Mouse (Mus musculus) left cerebral cortex, postnatal 10 days (tissue): Measurements from ENCODE around the gene Zfp526. TPM values are rescaled to one million over a fixed set of nuclear protein-coding genes. Genes with fewer than 3 reads are reported as not detected.
A peak's percentile ranks its signal among the peaks of the same experiment; 100 is the strongest.

Experiments
- DNase-seq, 2 experiments: peaks; one replicate each; pipeline ENCODE4 v3.0.0; 2021 to 2022; ENCODE audit warnings: low spot score in 2 of 2, mixed read lengths in 1 of 2; ENCODE audit errors: extremely low spot score in 1 of 2
- intact Hi-C: fragments of 180-260 bp; cut with DNase I; formaldehyde crosslinking; loops from one replicate; pipeline ENCODE4 v1.15.1; 2025
- total RNA-seq, 2 experiments: library from RNA; stranded (reverse); gene quantifications; 2 replicates each; pipeline ENCODE4 v1.2.3; 2021

The Zfp526 gene
- 1 to 10 TPM; 7.8 to 8.5 TPM for total RNA-seq

DNA sequence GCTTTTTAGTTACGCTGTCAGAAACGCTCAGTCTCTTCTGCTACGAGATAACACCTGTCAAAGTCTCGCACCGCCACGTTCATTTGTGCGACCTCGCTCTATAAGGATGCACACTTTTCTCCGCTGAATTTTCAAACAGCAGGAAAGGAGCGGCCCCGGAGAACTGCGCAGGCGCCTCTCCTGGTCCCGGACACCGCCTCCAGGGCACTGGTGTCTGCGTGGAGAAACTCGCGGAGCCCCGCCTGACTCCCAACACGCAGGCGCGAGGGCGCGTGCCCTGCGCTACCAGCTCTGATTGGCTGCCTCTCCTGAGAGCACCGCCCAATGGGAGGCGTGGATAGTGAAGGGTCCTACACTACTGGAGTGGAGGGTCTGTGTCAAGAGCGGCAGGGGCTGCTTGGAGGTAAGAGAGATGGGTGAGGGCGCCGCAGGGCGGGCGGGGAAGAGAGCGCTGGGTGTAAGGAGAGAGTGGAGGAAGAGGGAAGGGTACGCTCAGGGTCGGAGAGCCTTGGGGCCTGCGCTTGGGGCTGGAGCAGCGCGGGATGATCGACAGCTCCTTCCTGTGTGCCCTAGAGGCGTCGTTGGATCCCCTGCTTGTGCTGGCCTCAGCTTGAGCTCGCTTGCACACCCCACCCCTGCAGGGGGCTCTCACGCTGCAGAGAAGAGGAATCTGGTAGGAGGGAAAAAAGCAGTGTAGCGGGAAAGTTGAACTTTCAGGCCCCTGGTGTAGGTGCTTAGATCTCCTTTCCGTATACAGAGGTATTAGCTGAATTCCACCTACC is at the start of gene Zfp526:
Gene Zfp526, plus strand, starts transcription at position 324 of the 782 bp plus-strand sequence.
- DNase-seq: peak; percentile 98 to 99
- intact Hi-C loops: no loop called here

GRCm38 (mm10) chr7:25172669-25173068 is 48.6 kb upstream of the Zfp526 start:
- no peak for DNase-seq
- intact Hi-C loops: no loop called here

DNA sequence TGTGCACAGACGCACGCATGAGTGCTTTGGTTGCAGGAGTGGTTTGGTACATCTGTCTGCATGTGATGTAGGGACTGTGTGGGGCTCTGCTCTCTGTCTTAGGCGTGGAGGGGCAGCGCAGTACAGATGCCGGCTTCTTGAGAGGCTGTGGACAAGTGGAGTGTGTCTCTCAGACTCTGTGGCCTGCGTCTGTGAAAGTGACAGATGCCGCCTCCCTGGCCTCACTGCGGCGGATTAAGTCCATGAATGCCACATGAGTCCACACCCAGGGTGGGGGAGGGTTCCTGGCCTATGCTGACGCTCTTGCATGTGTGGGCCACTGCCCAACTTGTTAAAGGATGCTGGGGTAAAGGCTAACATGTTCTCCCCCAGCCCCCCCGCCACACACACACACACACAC is 46.9 kb upstream of the Zfp526 start:
- no peak for DNase-seq
- intact Hi-C loops: no loop called here

- peak in 1 of 2 experiments; percentile 52 for DNase-seq
- intact Hi-C loops: no loop called here
These were observed 42.9 kb upstream of the Zfp526 start for GRCm38 (mm10) chr7:25178317-25178716.

- peak in 1 of 2 experiments; percentile 54 for DNase-seq
- intact Hi-C loops: no loop called here
These were observed 42.2 kb upstream of the Zfp526 start for GRCm38 (mm10) chr7:25178787-25179605.

DNA sequence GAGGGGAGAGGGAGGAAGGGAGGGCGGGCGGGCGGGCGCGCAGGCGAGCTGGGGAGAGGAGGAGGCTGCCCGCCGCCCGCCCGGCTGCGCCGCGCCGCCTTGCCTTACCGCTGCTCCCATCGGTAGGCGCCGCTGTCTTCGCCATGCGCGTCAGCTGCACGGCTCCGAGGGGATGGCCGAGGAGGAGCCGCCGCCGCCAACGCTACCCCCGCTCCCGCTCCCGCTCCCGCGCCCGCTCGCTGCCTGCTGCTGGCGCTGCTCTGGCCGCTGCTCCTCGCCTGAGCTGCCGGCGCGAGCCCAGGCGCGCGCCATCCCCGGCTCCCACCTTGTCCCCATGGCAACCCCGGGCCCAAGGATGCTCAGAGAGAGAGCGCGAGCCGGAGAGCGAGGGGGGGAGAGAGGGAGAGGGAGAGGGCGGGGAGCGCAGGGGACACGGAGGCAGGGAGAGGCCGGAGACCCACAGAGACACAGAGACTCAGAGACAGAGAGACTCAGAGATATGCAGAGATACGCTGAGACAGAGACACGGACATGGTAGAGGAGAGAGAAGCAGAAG is 41.5 kb upstream of the Zfp526 start, which contains the start of gene Pou2f2:
Gene Pou2f2, minus strand, starts transcription at position 121 of the 556 bp plus-strand sequence.
- intact Hi-C loops: no loop called here

DNA sequence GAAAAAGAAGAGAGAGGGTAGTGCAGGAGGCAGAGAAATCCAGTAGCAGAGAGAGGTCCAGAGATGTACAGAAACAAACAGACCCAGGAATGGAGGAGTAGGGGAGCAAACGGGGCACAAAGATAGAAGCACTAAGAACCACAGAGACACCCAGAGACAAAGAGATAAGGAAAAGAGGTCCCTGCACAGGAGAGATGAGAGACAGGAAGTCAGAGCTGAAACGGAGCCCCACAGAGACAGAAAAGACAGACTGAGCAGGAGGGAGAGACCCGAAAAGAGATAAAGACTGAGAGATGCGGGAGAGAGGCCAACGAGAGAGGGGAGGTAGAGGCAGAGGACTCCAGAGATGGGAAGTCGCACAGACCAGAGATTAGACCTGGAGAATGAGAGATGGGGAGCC is 40.7 kb upstream of the Zfp526 start:
- DNase-seq: no peak
- intact Hi-C loops: no loop called here

More for the DNA sequence above, 41.5 kb upstream of the Zfp526 start, which contains the start of gene Pou2f2:
- peak; percentile 84 to 91 for DNase-seq

DNA sequence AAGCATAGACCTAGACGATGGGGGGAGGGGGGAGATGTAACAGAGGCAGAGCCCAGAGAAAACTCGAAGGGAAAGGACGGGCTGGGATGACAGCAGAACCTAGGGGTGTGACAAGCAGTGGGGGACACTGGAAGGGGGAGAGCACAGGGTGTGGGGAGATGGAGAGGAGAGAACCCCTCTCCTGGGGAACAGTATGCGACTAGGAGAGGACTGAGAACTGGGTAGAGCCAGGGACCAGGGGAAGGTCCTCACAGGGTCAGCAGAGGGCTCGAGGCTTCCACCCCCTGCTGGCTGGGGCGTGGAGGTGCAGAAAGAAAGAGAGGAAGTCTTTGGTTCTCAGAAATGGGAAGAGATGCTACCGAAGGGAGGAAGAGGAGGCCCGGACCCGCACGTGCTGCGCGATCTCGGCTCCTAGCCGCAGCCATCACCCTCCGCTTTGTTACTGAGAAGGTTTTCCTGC is 39.9 kb upstream of the Zfp526 start:
- intact Hi-C loops: no loop called here
- DNase-seq: peak in 1 of 2 experiments; percentile 55

DNA sequence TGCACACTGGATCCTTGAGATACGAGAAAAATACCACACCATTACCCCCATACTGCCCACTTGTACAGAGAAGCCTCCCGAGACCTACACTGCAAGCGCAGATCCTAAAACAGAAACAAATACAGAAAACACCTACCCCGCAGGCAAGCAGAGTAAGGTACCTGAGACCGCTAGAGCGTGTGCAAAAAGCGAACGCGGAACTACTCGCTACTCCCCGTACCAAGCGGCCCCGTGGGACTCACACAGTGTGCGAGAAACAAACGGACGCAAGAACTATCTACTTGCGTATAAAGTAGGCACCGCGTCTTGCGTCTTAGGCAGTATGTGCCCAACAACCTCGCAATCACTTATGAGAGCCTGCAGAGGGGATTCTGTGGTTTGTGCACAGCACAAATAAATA is 39.4 kb upstream of the Zfp526 start:
- intact Hi-C loops: no loop called here
- DNase-seq: no peak

DNA sequence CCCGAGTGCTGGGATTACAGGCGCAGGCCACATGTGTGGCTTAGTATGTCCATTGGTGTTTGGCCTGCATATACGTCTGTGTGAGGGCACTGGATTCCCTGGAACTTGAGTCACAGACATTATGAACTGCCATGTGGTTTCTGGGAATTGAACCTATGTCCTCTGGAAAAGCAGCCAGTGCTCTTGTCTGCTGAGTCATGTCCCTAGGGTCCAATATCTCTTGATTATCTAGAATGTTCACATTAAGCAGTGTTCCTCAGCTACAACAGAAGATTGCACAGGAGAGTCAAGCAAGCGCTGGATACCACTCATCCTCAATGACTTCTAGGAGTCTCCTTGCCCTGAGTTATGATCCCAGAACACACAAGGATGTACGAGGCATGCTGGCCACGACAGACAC is 37.1 kb upstream of the Zfp526 start:
- no peak for DNase-seq
- intact Hi-C loops: no loop called here

DNA sequence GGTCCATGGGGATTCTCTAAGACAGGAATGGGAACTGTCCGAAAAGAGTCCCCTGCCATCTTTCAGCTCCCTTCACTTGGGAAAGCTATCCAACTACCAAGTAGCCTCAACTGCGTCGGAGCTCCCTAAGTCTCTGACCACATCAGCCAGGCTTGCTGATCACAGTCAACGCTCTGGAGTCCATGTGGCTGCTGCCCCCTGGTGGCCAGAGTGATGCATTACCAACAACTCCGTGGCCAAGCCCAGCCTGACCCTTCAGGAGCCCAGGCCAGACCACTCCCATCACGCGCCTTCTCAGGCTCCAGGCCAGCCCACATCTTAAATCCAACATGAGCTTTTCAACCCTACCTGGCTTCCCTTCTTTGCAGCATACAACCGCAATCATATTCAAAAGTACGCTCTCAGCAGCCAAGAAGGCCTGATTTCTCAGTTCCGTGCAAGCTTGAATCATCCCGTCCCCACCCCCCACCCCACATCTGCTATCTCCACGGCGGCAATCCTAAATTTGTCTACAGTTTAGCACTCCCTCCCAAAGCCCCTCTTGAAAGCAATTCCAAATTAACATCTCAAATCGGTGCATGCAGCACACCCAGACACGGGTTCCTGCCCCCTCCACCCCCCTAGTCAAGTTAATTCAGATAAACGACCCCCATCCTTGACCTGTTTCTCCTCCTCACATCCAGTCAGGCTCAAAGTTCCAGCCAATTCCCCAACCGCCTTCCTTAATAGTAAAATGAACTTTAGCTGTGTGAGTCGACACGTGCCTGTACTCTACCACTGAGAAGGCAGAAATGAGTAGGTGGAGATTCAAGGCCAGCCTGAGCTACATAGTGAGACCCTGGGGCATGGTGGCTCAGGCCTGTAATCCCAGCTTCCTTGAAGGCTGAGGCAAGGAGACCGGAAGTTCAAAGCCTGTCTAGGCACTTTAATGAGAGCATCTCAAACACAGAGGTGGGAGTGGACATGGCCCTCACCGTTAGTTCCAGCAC is 33.3 kb upstream of the Zfp526 start:
- intact Hi-C loops: loop anchor here (1.0 to 5.0 kb wide), 2 partner anchors 56 to 81 kb away; no protein-coding TSS in a partner anchor
- DNase-seq: peak; percentile 79 to 85

- no peak for DNase-seq
- intact Hi-C loops: no loop called here
These were observed 30.4 kb upstream of the Zfp526 start for GRCm38 (mm10) chr7:25190806-25191205.

- intact Hi-C loops: no loop called here
- DNase-seq: no peak
These were observed 29.1 kb upstream of the Zfp526 start for GRCm38 (mm10) chr7:25192110-25192509.

- DNase-seq: no peak
- intact Hi-C loops: no loop called here
These were observed 26.1 kb upstream of the Zfp526 start for GRCm38 (mm10) chr7:25195148-25195547.

DNA sequence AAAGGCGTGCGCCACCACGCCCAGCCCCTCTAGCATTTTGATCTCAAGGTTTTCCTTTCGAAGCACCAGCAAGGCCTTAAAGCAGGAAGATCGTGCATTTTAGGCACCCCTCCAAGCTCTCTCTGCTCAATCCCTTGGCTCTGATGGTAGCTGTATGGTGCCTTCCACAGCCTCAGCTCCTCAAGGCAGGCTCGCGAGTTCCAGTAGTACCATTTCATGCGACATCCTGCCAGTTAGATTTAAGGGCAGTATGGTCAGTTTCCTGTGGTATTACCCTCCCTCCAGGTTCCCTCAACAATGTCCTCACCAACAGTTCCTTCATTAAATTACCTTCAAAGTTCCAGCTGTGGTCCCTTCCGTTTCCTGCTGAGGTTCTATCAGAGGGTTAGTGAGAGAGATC is 25.1 kb upstream of the Zfp526 start:
- DNase-seq: no peak
- intact Hi-C loops: no loop called here

DNA sequence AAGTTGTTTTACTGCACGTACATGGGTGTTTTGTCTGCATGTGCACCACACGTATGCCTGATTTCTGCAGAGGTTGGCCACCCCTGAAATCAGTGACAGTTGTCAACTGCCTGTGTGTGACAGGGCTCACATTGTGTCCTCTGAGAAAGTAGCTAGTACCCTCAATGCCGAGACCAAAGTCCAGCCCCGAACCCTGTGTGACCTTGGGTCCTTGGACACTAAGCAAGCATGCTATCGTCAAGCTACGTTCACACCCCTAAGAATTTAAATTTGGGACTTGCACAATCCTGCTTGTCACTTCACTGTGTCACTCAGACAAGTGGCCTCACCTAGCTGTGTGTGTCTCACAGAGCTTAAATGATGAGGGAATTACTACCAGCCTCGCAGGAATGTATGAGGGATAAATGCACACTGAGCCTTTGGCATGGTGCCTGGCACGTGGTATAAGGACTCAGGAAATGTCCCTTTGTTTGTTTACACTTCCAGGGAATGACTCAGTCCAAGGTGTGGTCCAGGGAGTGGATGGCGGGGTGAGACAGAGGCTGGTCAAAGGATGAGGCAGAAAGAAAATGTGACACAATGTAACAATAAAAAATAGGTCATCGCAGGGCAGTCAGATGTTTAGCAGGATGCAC is 23.7 kb upstream of the Zfp526 start:
- DNase-seq: no peak
- intact Hi-C loops: no loop called here

- intact Hi-C loops: no loop called here
- no peak for DNase-seq
These were observed 17.6 kb upstream of the Zfp526 start for GRCm38 (mm10) chr7:25203624-25204023.
